Comparison of ENCODE assay signal across 9 mouse cellular contexts in genomic region chr11:80176911-80177895, GRCm38 (mm10). TPM values are rescaled to one million over a fixed set of nuclear protein-coding genes. Genes with fewer than 3 reads are reported as not detected.
DNase-seq lines count a peak whose midpoint lies in the region; ATAC-seq and TF ChIP-seq lines count a peak whose summit lies in the region.
"Had no signal": no experiment of that assay in that cellular context is flagged by ENCODE, and none has a peak within 500 bp of the region (broad histone marks: within the 10 kb centered on the region; RNA-seq: fewer than 3 reads in every experiment).

No protein-coding gene starts in this region.

- no peaks in the 10 kb centered on the region for H3K9me3 ChIP-seq in liver, postnatal 0 days (ENCODE audit: low read length)
- no peaks in the 10 kb centered on the region for H3K9me3 ChIP-seq in limb, embryonic 10.5 days (replicated peaks)

- H3K27me3 ChIP-seq in liver, postnatal 0 days (ENCODE audit: insufficient read depth, low read length), result no peaks in the 10 kb centered on the region
- H3K27me3 ChIP-seq in limb, embryonic 10.5 days (ENCODE audit: low read depth, poor library complexity, severe bottlenecking), result no peaks in the 10 kb centered on the region

- no peak overlapping the region for H3K9ac ChIP-seq in liver, postnatal 0 days (replicated peaks)

- peak; percentile 46 for DNase-seq in adrenal gland, adult 2 months
- DNase-seq in adrenal gland, postnatal 25 days, result no peak
- peak; percentile 30 to 74 for DNase-seq in left cerebral cortex, postnatal 10 days (ENCODE audit: extremely low spot score in 1 of 2, low spot score in 2 of 2)
- no peak for DNase-seq in left cerebral cortex, postnatal 36 days (ENCODE audit: low spot score in 2 of 2)
- peak; percentile 32 for DNase-seq in adrenal gland, postnatal 14 days
- no peak for DNase-seq in liver, postnatal 0 days
- DNase-seq in limb, embryonic 10.5 days (ENCODE audit: low spot score), result no peak

- intact Hi-C loops in left cerebral cortex, postnatal 10 days (cut with DNase I), result no loop called here
- intact Hi-C loops in left cerebral cortex, postnatal 36 days (cut with DNase I), result no loop called here

- 0 out of 2 replicates have a peak, but pooled peaks cover 3% of the 10 kb centered on the region for H3K36me3 ChIP-seq in liver, postnatal 0 days (replicated peaks; ENCODE audit: insufficient read depth, low read length)
- no peaks in the 10 kb centered on the region for H3K36me3 ChIP-seq in limb, embryonic 10.5 days

- ATAC-seq in liver, postnatal 0 days, result no peak
- no peak for ATAC-seq in erythroblast, adult 5-6 weeks (replicated peaks; ENCODE audit: low FRiP score, poor library complexity, severe bottlenecking)

- no peak for TF ChIP-seq CTCF in liver, postnatal 0 days (IDR thresholded peaks at IDR 0.05; ENCODE audit: low read depth)

- peaks cover 11% of the 10 kb centered on the region for H3K4me1 ChIP-seq in liver, postnatal 0 days (ENCODE audit: insufficient read depth)
- no peaks in the 10 kb centered on the region for H3K4me1 ChIP-seq in limb, embryonic 10.5 days

- no peak for TF ChIP-seq EP300 in liver, postnatal 0 days (IDR thresholded peaks at IDR 0.05; ENCODE audit: low read depth)

- H3K4me3 ChIP-seq in liver, postnatal 0 days (ENCODE audit: low read depth, low read length), result no peak overlapping the region
- no peak overlapping the region for H3K4me3 ChIP-seq in limb, embryonic 10.5 days

- peak overlapping the region; percentile 57; the same call in 1 of the 2 replicates for H3K27ac ChIP-seq in liver, postnatal 0 days (ENCODE audit: low read depth)
- no peak overlapping the region for H3K27ac ChIP-seq in limb, embryonic 10.5 days

- H3K4me2 ChIP-seq in liver, postnatal 0 days (ENCODE audit: low read depth, low read length), result no peak overlapping the region

- 58% methylated on average over 11 of the region's 11 CpGs for WGBS in liver, postnatal 0 days (ENCODE audit: insufficient replicate concordance)
- WGBS in limb, embryonic 10.5 days, result 86% methylated on average over 11 of the region's 11 CpGs

RNA-seq across cellular contexts. Expression of gene Rnf135, which starts 6.4 kb away (rescaled TPM):
- 1 to 10 TPM; 7.1 to 9.8 TPM for total RNA-seq in adrenal gland, adult 2 months (2021)
- polyA plus RNA-seq in adrenal gland, adult 2 months (2012; rRNA removed), result 8.4 and 12.2 TPM in 2 replicates
- total RNA-seq in adrenal gland, postnatal 25 days (2021), result 14.3 and 21.7 TPM in 2 replicates
- 1 to 10 TPM; 3.5 to 4.1 TPM for total RNA-seq in left cerebral cortex, postnatal 10 days (2021)
- total RNA-seq in left cerebral cortex, postnatal 36 days (2021), result 1 to 10 TPM; 5.0 to 7.0 TPM
- 7.8 and 9.4 TPM in 2 replicates for total RNA-seq in adrenal gland, postnatal 14 days (2021)
- 6.8 and 7.7 TPM in 2 replicates for polyA plus RNA-seq in liver, postnatal 0 days (2015; fragmentation: Nextera tagmentation; extraction: Ambion mirVana)
- polyA plus RNA-seq in limb, embryonic 10.5 days (2016; fragmentation: Nextera tagmentation; extraction: Ambion mirVana), result 4.2 and 5.0 TPM in 2 replicates
- not detected in 2 replicates for total RNA-seq in erythroblast, adult 5-6 weeks (2015; ENCODE audit: low replicate concordance)
- total RNA-seq in erythroblast, adult 5-6 weeks (2017; ENCODE audit: low replicate concordance), result 0.42 and 0.60 TPM in 2 replicates

RNA-seq across cellular contexts. Expression of gene Adap2, which starts 23.3 kb away (rescaled TPM):
- total RNA-seq in adrenal gland, adult 2 months (2021), result 10 to 100 TPM; 10.9 to 12.7 TPM
- polyA plus RNA-seq in adrenal gland, adult 2 months (2012; rRNA removed), result 16.7 and 19.2 TPM in 2 replicates
- total RNA-seq in adrenal gland, postnatal 25 days (2021), result 11.9 and 16.3 TPM in 2 replicates
- total RNA-seq in left cerebral cortex, postnatal 10 days (2021), result 1 to 10 TPM; 8.3 to 8.5 TPM
- 10 to 100 TPM in 1 of 2 experiments, 1 to 10 TPM in 1; 7.1 to 10.6 TPM for total RNA-seq in left cerebral cortex, postnatal 36 days (2021)
- 13.6 and 13.9 TPM in 2 replicates for total RNA-seq in adrenal gland, postnatal 14 days (2021)
- polyA plus RNA-seq in liver, postnatal 0 days (2015; fragmentation: Nextera tagmentation; extraction: Ambion mirVana), result 10.8 and 12.1 TPM in 2 replicates
- polyA plus RNA-seq in limb, embryonic 10.5 days (2016; fragmentation: Nextera tagmentation; extraction: Ambion mirVana), result 0.21 and 0.46 TPM in 2 replicates
- total RNA-seq in erythroblast, adult 5-6 weeks (2015; ENCODE audit: low replicate concordance), result 1.7 and 5.0 TPM in 2 replicates
- 1.0 and 2.5 TPM in 2 replicates for total RNA-seq in erythroblast, adult 5-6 weeks (2017; ENCODE audit: low replicate concordance)
- total RNA-seq: megakaryocyte-erythroid progenitor cell, adult 5-6 weeks had no signal

RNA-seq across cellular contexts. Expression of gene Rhot1, which starts 31.6 kb away (rescaled TPM):
- total RNA-seq in adrenal gland, adult 2 months (2021), result 10 to 100 TPM; 69.6 to 80.7 TPM
- polyA plus RNA-seq in adrenal gland, adult 2 months (2012; rRNA removed), result 4.4 and 5.4 TPM in 2 replicates
- total RNA-seq in adrenal gland, postnatal 25 days (2021), result 85.9 and 92.5 TPM in 2 replicates
- 10 to 100 TPM; 67.5 to 69.6 TPM for total RNA-seq in left cerebral cortex, postnatal 10 days (2021)
- total RNA-seq in left cerebral cortex, postnatal 36 days (2021), result 10 to 100 TPM; 68.0 to 68.5 TPM
- 66.5 and 69.1 TPM in 2 replicates for total RNA-seq in adrenal gland, postnatal 14 days (2021)
- 22.7 and 24.6 TPM in 2 replicates for polyA plus RNA-seq in liver, postnatal 0 days (2015; fragmentation: Nextera tagmentation; extraction: Ambion mirVana)
- 51.9 and 53.4 TPM in 2 replicates for polyA plus RNA-seq in limb, embryonic 10.5 days (2016; fragmentation: Nextera tagmentation; extraction: Ambion mirVana)
- 10.2 and 11.9 TPM in 2 replicates for total RNA-seq in erythroblast, adult 5-6 weeks (2015; ENCODE audit: low replicate concordance)
- total RNA-seq in erythroblast, adult 5-6 weeks (2017; ENCODE audit: low replicate concordance), result 9.8 and 10.3 TPM in 2 replicates

RNA-seq across cellular contexts. Expression of gene Tefm, which starts 35.2 kb away (rescaled TPM):
- total RNA-seq in adrenal gland, adult 2 months (2021), result 10 to 100 TPM; 13.2 to 23.7 TPM
- polyA plus RNA-seq in adrenal gland, adult 2 months (2012; rRNA removed), result 1.0 and 1.8 TPM in 2 replicates
- total RNA-seq in adrenal gland, postnatal 25 days (2021), result 20.5 and 26.8 TPM in 2 replicates
- 10 to 100 TPM in 1 of 2 experiments, 1 to 10 TPM in 1; 9.6 to 11.5 TPM for total RNA-seq in left cerebral cortex, postnatal 10 days (2021)
- 1 to 10 TPM; 7.9 to 8.3 TPM for total RNA-seq in left cerebral cortex, postnatal 36 days (2021)
- 18.6 and 22.1 TPM in 2 replicates for total RNA-seq in adrenal gland, postnatal 14 days (2021)
- 17.1 and 18.0 TPM in 2 replicates for polyA plus RNA-seq in liver, postnatal 0 days (2015; fragmentation: Nextera tagmentation; extraction: Ambion mirVana)
- polyA plus RNA-seq in limb, embryonic 10.5 days (2016; fragmentation: Nextera tagmentation; extraction: Ambion mirVana), result 33.0 and 40.4 TPM in 2 replicates
- total RNA-seq in erythroblast, adult 5-6 weeks (2015; ENCODE audit: low replicate concordance), result 4.0 and 6.3 TPM in 2 replicates
- 0.77 and 1.3 TPM in 2 replicates for total RNA-seq in erythroblast, adult 5-6 weeks (2017; ENCODE audit: low replicate concordance)

Comparison
In these comparisons a context has a peak if more than half of its experiments do, and no peak if none do; other contexts are left out.
1. DNase-seq: peak in adrenal gland, adult 2 months (single experiment), left cerebral cortex, postnatal 10 days (2 of 2) and adrenal gland, postnatal 14 days (single experiment); none in adrenal gland, postnatal 25 days (single experiment), left cerebral cortex, postnatal 36 days (0 of 2), liver, postnatal 0 days (single experiment) and limb, embryonic 10.5 days (single experiment).